Mouse (Mus musculus) thymus, adult 2 months (tissue): ENCODE measurements around the gene Meig1. TPM values are rescaled to one million over a fixed set of nuclear protein-coding genes. Genes with fewer than 3 reads are reported as not detected.
"Not testable (repeated sequence)": the region's sequence is repeated elsewhere in the genome, so short reads cannot be mapped to it uniquely, and the experiment has no call there.

Source experiments
- DNase-seq: peaks from one replicate; pipeline ENCODE4 v3.0.0; 2021
- H3K27ac ChIP-seq: fragments of 200-500 bp; 2 replicates; pipeline ENCODE4 v1.5.1; 2012; ENCODE audit warnings: low read length, control low read depth; ENCODE audit not compliant: control insufficient read depth, insufficient read depth
- H3K27me3 ChIP-seq: fragments of 200-500 bp; 2 replicates; pipeline ENCODE4 v1.6.1; 2012; ENCODE audit warnings: mild to moderate bottlenecking, low read length, moderate library complexity, mixed read lengths; ENCODE audit not compliant: control insufficient read depth, insufficient read depth
- H3K36me3 ChIP-seq: fragments of 200-500 bp; 2 replicates; pipeline ENCODE4 v1.6.1; 2012; ENCODE audit warnings: mild to moderate bottlenecking, low read length, moderate library complexity; ENCODE audit not compliant: control insufficient read depth, insufficient read depth
- H3K4me1 ChIP-seq: fragments of 200-500 bp; replicated peaks from 2 replicates; pipeline ENCODE4 v1.6.1; 2012; ENCODE audit warnings: low read length; ENCODE audit not compliant: control insufficient read depth, insufficient read depth
- H3K4me3 ChIP-seq: fragments of 200-500 bp; 2 replicates; pipeline ENCODE4 v1.5.1; 2012; ENCODE audit warnings: mild to moderate bottlenecking, low read length, control low read depth, moderate library complexity; ENCODE audit not compliant: control insufficient read depth, insufficient read depth
- CTCF ChIP-seq: fragments of 200-500 bp; IDR thresholded peaks from 2 replicates; pipeline ENCODE4 v1.5.1; 2012; ENCODE audit warnings: mild to moderate bottlenecking, control low read depth, low read length, moderate library complexity, borderline replicate concordance; ENCODE audit not compliant: control insufficient read depth, poor library complexity, insufficient read depth; ENCODE audit errors: extremely low read depth
- POLR2A ChIP-seq: fragments of 200-500 bp; IDR thresholded peaks from 2 replicates; pipeline ENCODE4 v1.6.1; 2012; ENCODE audit warnings: mild to moderate bottlenecking, low read length, control low read depth, moderate library complexity; ENCODE audit not compliant: control insufficient read depth, poor library complexity, insufficient read depth; ENCODE audit errors: extremely low read depth
- WGBS: fragments of 180-500 bp; shearing (Covaris S2); methylation state at CpG from one replicate; pipeline ENCODE4 v1.1.7; 2018; 5-methylcytosine and 5-hydroxymethylcytosine counted together
- polyA plus RNA-seq: library from polyadenylated mRNA; depleted of rRNA; stranded (reverse); fragments of >200 nt; gene quantifications from 2 replicates; pipeline ENCODE4 v1.2.3, GENCODE M21; 2012

The Meig1 gene
- polyA plus RNA-seq, 1 experiment: 0.40 TPM

- H3K36me3 ChIP-seq: no peaks in the 10 kb centered on the region
- no peak overlapping the region for H3K4me3 ChIP-seq
- H3K27me3 ChIP-seq: no peaks in the 10 kb centered on the region; the same call in 1 of the 2 replicates
- WGBS: 93% methylated on average over 1 of the region's 1 CpGs
- no peak overlapping the region for H3K27ac ChIP-seq
- no peak for DNase-seq
- TF ChIP-seq CTCF (no peak), POLR2A (no peak)
- H3K4me1 ChIP-seq: 0 out of 2 replicates have a peak, but pooled peaks cover 2% of the 10 kb centered on the region
Measured at GRCm38 (mm10) chr2:3415676-3416075, 6.8 kb downstream of the Meig1 start.

- H3K36me3 ChIP-seq: no peaks in the 10 kb centered on the region
- no peak overlapping the region for H3K4me3 ChIP-seq
- H3K27me3 ChIP-seq: no peaks in the 10 kb centered on the region; the same call in 1 of the 2 replicates
- TF ChIP-seq POLR2A (no peak), CTCF (no peak)
- WGBS: 64% methylated on average over 4 of the region's 4 CpGs
- peak; percentile 73 for DNase-seq
- no peak overlapping the region for H3K27ac ChIP-seq
- no peaks in the 10 kb centered on the region for H3K4me1 ChIP-seq
Measured at GRCm38 (mm10) chr2:3414241-3414640, 8.2 kb downstream of the Meig1 start.

- Histone ChIP-seq H3K27me3 (no peaks in the 10 kb centered on the region), H3K4me1 (no peaks in the 10 kb centered on the region), H3K4me3 (no peak overlapping the region), H3K36me3 (no peaks in the 10 kb centered on the region), H3K27ac (no peak overlapping the region)
- TF ChIP-seq CTCF (no peak), POLR2A (no peak)
- no peak for DNase-seq
- 81% methylated on average over 7 of the region's 7 CpGs for WGBS
Measured at GRCm38 (mm10) chr2:3407756-3408155, 14.7 kb downstream of the Meig1 start.

GRCm38 (mm10) chr2:3405981-3406380 is 16.5 kb downstream of the Meig1 start:
- 93% methylated on average over 4 of the region's 4 CpGs for WGBS
- Histone ChIP-seq H3K36me3 (no peaks in the 10 kb centered on the region), H3K4me3 (no peak overlapping the region), H3K27me3 (no peaks in the 10 kb centered on the region), H3K4me1 (no peaks in the 10 kb centered on the region), H3K27ac (no peak overlapping the region)
- no peak for DNase-seq
- no peak for TF ChIP-seq CTCF
- no peak for TF ChIP-seq POLR2A

GRCm38 (mm10) chr2:3397110-3397509 is 25.3 kb downstream of the Meig1 start, which contains the start of gene Olah:
TSS of gene Olah (minus strand) at chr2:3397210.
- DNase-seq, H3K36me3 ChIP-seq, H3K27me3 ChIP-seq, H3K27ac ChIP-seq, H3K4me1 ChIP-seq, H3K4me3 ChIP-seq: not testable (repeated sequence)
- 75% methylated on average over 10 of the region's 10 CpGs for WGBS

GRCm38 (mm10) chr2:3391945-3392344 is 30.5 kb downstream of the Meig1 start:
- no peaks in the 10 kb centered on the region for H3K27me3 ChIP-seq
- H3K4me1 ChIP-seq: no peaks in the 10 kb centered on the region
- H3K36me3 ChIP-seq: no peaks in the 10 kb centered on the region
- no peak overlapping the region for H3K4me3 ChIP-seq
- H3K27ac ChIP-seq: no peak overlapping the region
- WGBS: 85% methylated on average over 2 of the region's 2 CpGs
- DNase-seq: no peak
- no peak for TF ChIP-seq POLR2A
- no peak for TF ChIP-seq CTCF

- no peaks in the 10 kb centered on the region for H3K27me3 ChIP-seq
- H3K4me1 ChIP-seq: no peaks in the 10 kb centered on the region
- no peak for DNase-seq
- 91% methylated on average over 6 of the region's 6 CpGs for WGBS
- H3K27ac ChIP-seq: no peak overlapping the region
- H3K36me3 ChIP-seq: no peaks in the 10 kb centered on the region
- H3K4me3 ChIP-seq: no peak overlapping the region
- TF ChIP-seq POLR2A (no peak), CTCF (no peak)
Measured at GRCm38 (mm10) chr2:3387105-3387860, 35.2 kb downstream of the Meig1 start.
